Mouse (Mus musculus): ENCODE measurements at regions not wholly inside any gene's neighbourhood (a gene's known extent, or its start where the extent isn't known, plus 50 kb on each side); places are given as distances from the start of the nearest gene placed in this dataset.

DNA sequence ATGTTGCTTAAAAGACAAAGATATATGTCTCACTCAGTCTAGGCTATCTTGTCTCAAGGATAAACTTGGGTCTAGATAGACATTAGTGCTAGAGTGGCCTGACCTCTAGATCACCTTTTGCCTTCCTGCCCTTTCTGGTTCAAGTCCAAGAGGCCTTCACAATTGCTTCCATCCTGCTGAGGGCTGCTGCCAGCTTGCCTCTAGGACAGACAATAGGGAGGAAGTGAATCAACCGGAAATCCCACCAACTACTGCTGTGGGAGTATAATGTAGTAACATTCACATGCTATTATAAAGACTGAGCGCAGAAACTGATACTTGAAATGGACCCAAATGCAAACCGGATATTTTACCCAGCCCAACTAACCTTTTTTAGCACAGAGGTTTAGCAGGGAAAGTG is 239.4 kb upstream of the Epha4 start:
- no peak for DNase-seq (ENCODE audit: low spot score)

DNA sequence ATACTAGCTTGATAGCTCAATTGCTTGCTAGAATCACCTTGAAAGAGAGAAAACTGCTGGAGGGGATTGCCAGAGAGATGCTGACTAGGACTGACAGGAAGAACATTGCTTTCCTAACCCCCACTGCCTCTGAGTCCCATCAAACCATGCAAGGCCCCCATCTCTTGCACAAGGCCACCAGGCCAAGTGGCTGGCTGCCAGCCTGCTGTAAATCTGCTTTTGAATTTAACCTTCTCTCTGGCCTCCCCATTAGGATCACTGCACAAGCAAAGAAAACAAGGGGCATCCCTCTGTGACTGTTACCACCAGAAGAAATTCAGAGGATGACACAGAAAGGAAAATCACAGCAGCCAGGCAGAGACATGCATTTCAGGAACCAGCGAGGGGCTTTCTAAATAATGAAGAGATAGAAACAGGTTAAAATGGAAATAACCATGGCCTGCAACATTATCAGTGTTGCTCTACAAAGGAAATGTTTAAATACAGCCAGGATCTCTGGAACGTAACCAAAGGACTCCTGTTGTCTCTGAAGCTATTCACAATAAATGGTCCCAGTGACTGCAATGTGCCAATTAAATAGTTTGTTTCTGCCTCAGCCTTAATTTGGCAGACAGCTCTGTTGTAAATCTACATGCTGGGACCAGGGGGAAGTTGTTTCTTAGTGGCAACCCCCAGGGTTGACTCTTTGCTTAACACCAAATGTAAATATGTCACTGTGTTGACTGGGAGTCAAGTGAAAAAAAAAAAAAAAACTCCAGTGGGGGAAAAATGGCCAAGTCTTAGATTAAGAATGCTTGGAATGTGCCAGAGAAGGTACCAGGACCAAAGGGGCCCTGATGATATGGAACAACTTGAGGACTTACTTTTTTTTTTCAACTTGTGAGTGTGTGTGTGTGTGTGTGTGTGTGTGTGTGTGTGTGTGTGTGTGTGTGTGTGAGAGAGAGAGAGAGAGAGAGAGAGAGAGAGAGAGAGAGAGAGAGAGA is 233.9 kb upstream of the Epha4 start:
- DNase-seq (ENCODE audit: low spot score), result no peak

DNA sequence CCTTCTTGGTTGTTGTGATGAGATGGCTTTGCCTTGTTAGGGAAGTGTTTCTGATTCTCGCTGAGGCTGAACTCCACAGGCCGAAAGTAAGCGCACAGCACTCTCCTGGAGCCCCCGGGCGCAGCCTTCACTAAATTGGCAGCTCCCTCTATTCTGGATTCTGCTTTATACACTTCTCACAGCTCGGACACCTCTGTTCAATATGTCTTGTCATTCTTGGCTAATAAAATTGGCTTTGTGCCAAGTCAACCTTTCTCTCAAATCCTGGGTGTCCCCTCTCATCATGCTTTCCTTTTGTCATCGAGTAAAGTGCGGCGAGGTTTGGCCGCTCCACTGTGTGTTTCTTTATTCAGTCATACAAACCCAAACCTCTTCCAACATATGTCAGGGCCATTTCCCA is 217.2 kb upstream of the Epha4 start:
- no peak for DNase-seq (ENCODE audit: low spot score)

GRCm38 (mm10) chr1:77727561-77727960 is 212.7 kb upstream of the Epha4 start:
- no peak for DNase-seq (ENCODE audit: low spot score)

GRCm38 (mm10) chr1:77723246-77723645 is 208.4 kb upstream of the Epha4 start:
- DNase-seq (ENCODE audit: low spot score), result no peak

GRCm38 (mm10) chr1:77720859-77721258 is 206.0 kb upstream of the Epha4 start:
- DNase-seq (ENCODE audit: low spot score), result no peak

GRCm38 (mm10) chr1:77713001-77713400 is 198.1 kb upstream of the Epha4 start:
- DNase-seq (ENCODE audit: low spot score), result no peak

- DNase-seq (ENCODE audit: low spot score), result no peak
Observed at GRCm38 (mm10) chr1:77708202-77709020, 193.5 kb upstream of the Epha4 start.

DNA sequence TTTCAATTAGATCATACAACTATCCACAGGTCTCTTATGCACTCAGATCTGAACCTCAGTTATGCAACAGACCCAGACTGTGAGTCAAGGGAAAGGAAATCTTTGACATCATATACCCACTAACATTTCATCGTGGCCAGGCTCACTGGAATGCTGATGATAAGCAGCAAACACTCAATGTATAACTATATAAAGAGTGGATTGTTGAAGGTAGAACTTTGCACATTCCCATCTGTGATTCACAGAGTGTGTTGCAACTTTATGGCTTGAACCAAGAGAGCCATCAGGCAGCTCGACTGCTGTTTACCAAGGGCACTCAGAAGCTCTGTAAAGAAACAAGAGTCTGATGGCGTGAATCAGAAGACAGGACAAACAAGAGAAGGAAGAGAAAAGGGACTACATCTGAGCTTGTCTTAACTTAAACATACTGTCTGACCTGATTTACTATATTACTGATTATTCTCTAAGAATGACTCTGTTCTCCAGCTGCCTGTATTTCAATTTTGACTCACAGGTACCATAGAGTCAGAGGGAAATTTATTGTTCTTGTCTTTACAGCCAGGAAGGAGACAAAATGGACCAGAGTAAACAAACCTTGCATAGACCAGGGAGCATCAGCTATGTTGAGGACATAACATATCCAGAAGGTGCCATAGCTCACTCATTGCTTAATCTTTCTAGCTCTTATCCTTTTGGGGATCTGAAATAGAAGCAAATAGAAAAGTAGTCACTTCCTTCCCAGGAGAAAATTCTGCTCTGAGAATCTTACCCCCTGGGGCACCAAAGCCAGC is 180.5 kb upstream of the Epha4 start:
- no peak for DNase-seq (ENCODE audit: low spot score)

GRCm38 (mm10) chr1:77663345-77663744 is 148.5 kb upstream of the Epha4 start:
- DNase-seq (ENCODE audit: low spot score), result no peak

- DNase-seq (ENCODE audit: low spot score), result no peak
Observed at GRCm38 (mm10) chr1:77660436-77660835, 145.5 kb upstream of the Epha4 start.

- DNase-seq (ENCODE audit: low spot score), result no peak
Observed at GRCm38 (mm10) chr1:77637025-77637424, 122.1 kb upstream of the Epha4 start.

GRCm38 (mm10) chr1:77629496-77630281 is 114.8 kb upstream of the Epha4 start:
- DNase-seq (ENCODE audit: low spot score), result no peak

- no peak for DNase-seq (ENCODE audit: low spot score)
Observed at GRCm38 (mm10) chr1:77628861-77629260, 114.0 kb upstream of the Epha4 start.

- DNase-seq (ENCODE audit: low spot score), result no peak
Observed at GRCm38 (mm10) chr1:77617490-77617889, 102.6 kb upstream of the Epha4 start.

DNA sequence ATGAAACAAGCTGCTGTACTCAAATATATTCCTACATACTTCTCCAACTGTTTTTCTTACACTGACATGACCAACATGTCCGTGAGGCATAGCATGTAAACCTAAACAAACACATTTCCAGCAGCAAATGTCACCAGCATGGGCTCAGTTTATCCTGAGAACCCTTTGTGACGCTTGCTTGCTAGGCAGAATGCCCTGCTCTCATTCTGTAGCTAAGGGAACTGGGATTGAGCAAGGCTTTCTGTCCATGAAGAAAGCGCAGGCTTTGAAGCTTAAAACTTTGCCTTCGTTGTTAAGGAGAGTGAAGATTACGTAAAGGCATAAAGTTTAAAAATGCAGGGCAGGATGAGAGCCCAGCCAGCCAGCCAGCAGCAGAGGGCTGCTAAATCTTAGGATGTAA is 85.6 kb upstream of the Epha4 start:
- no peak for DNase-seq (ENCODE audit: low spot score)

- DNase-seq (ENCODE audit: low spot score), result no peak
Observed at GRCm38 (mm10) chr1:77592649-77593048, 77.8 kb upstream of the Epha4 start.

- DNase-seq (ENCODE audit: low spot score), result no peak
Observed at GRCm38 (mm10) chr1:77592248-77592647, 77.4 kb upstream of the Epha4 start.

GRCm38 (mm10) chr1:77589423-77589822 is 74.5 kb upstream of the Epha4 start:
- DNase-seq (ENCODE audit: low spot score), result no peak

- no peak for DNase-seq (ENCODE audit: low spot score)
Observed at GRCm38 (mm10) chr1:77585520-77585919, 70.6 kb upstream of the Epha4 start.

DNA sequence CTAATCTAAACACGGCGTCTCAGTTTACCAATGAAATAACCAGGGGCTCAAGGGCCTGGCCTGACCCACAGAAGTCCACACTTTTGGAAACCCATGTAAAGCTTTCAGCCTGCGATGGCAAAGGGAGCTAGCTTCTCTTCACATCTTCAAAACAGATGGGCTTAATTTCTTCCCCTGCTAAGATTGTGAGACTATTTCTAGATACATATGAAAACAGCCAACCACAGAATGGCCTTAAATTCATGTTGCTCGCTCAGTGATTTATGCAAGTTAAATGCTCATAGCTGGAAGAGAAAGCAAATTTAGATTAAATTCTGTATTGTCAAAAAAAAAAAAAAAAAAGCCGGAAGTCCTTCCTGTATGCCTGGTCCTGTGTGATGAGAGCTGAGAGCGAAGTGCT is 53.2 kb upstream of the Epha4 start:
- DNase-seq (ENCODE audit: low spot score), result no peak

Measured in spleen, adult 12 weeks (tissue).